Mouse (Mus musculus) heart, embryonic 10.5 days (tissue): ENCODE data around the gene Ncf1. TPM values are rescaled to one million over a fixed set of nuclear protein-coding genes. Genes with fewer than 3 reads are reported as not detected.

ENCODE experiments used
- DNase-seq: peaks from one replicate; pipeline ENCODE4 v3.0.0-alpha.2; 2017; ENCODE audit warnings: low spot score
- H3K27ac ChIP-seq: fragments of 300-500 bp; sonication (generic); 2 replicates; pipeline ENCODE4 v1.5.1; 2016; ENCODE audit warnings: mild to moderate bottlenecking
- H3K27me3 ChIP-seq: fragments of 300-500 bp; sonication (generic); 2 replicates; pipeline ENCODE4 v1.6.1; 2016; ENCODE audit warnings: mild to moderate bottlenecking; ENCODE audit not compliant: poor library complexity, insufficient read depth, severe bottlenecking
- H3K36me3 ChIP-seq: fragments of 300-500 bp; sonication (generic); 2 replicates; pipeline ENCODE4 v1.6.1; 2016; ENCODE audit warnings: mild to moderate bottlenecking, moderate library complexity
- H3K4me1 ChIP-seq: fragments of 300-500 bp; sonication (generic); 2 replicates; pipeline ENCODE4 v1.6.1; 2016; ENCODE audit warnings: mild to moderate bottlenecking
- H3K4me3 ChIP-seq: fragments of 300-500 bp; sonication (generic); 2 replicates; pipeline ENCODE4 v1.5.1; 2016; ENCODE audit warnings: mild to moderate bottlenecking, moderate library complexity
- H3K9me3 ChIP-seq: fragments of 300-500 bp; sonication (generic); 2 replicates; pipeline ENCODE4 v1.6.1; 2016; ENCODE audit warnings: mild to moderate bottlenecking, moderate library complexity
- WGBS: fragments of 180-500 bp; shearing (Covaris S2); methylation state at CpG from one replicate; pipeline ENCODE4 v1.1.7; 2016; 5-methylcytosine and 5-hydroxymethylcytosine counted together
- polyA plus RNA-seq: library from polyadenylated mRNA; unstranded; fragments of >200 nt; fragmentation: Nextera tagmentation; extraction: Ambion mirVana; gene quantifications from 2 replicates; pipeline ENCODE4 v1.2.1, GENCODE M21; 2016

Gene Ncf1
- polyA plus RNA-seq, 1 experiment from 2014 or later = 2.2 TPM

GRCm38 (mm10) chr5:134237508-134237907 lies 8.1 kb upstream of the Ncf1 start:
- peaks cover 75% of the 10 kb centered on the region for H3K36me3 ChIP-seq
- H3K4me3 ChIP-seq = no peak overlapping the region
- no peak for DNase-seq
- peaks cover 40% of the 10 kb centered on the region for H3K4me1 ChIP-seq
- H3K27me3 ChIP-seq = no peaks in the 10 kb centered on the region
- no peak overlapping the region for H3K27ac ChIP-seq
- WGBS = 90% methylated on average over 11 of the region's 11 CpGs
- no peaks in the 10 kb centered on the region for H3K9me3 ChIP-seq

- H3K36me3 ChIP-seq = peaks cover 68% of the 10 kb centered on the region
Measured at GRCm38 (mm10) chr5:134236796-134237195, 7.4 kb upstream of the Ncf1 start.

GRCm38 (mm10) chr5:134236241-134236640 lies 6.8 kb upstream of the Ncf1 start:
- DNase-seq = no peak
- Histone ChIP-seq H3K9me3 (no peaks in the 10 kb centered on the region), H3K4me3 (no peak overlapping the region), H3K27ac (no peak overlapping the region), H3K36me3 (peaks cover 62% of the 10 kb centered on the region), H3K27me3 (no peaks in the 10 kb centered on the region), H3K4me1 (peaks cover 46% of the 10 kb centered on the region)
- WGBS = 89% methylated on average over 3 of the region's 3 CpGs

More at GRCm38 (mm10) chr5:134236796-134237195, 7.4 kb upstream of the Ncf1 start:
- no peak overlapping the region for H3K4me3 ChIP-seq
- no peak for DNase-seq
- H3K9me3 ChIP-seq = no peaks in the 10 kb centered on the region
- H3K4me1 ChIP-seq = peaks cover 46% of the 10 kb centered on the region
- no peaks in the 10 kb centered on the region for H3K27me3 ChIP-seq
- H3K27ac ChIP-seq = no peak overlapping the region
- WGBS = 89% methylated on average over 6 of the region's 6 CpGs

GRCm38 (mm10) chr5:134235111-134235510 lies 5.7 kb upstream of the Ncf1 start:
- Histone ChIP-seq H3K9me3 (no peaks in the 10 kb centered on the region), H3K27me3 (no peaks in the 10 kb centered on the region), H3K36me3 (peaks cover 51% of the 10 kb centered on the region), H3K4me1 (peaks cover 46% of the 10 kb centered on the region), H3K27ac (peak overlapping the region; percentile 74), H3K4me3 (no peak overlapping the region)
- whole genome bisulfite sequencing = 41% methylated on average over 6 of the region's 6 CpGs
- no peak for DNase-seq

- no peak for DNase-seq
- peak overlapping the region; percentile 74 for H3K27ac ChIP-seq
- H3K36me3 ChIP-seq = peaks cover 42% of the 10 kb centered on the region
- H3K9me3 ChIP-seq = no peaks in the 10 kb centered on the region
- no peaks in the 10 kb centered on the region for H3K27me3 ChIP-seq
- peaks cover 46% of the 10 kb centered on the region for H3K4me1 ChIP-seq
- H3K4me3 ChIP-seq = no peak overlapping the region
- 56% methylated on average over 2 of the region's 2 CpGs for WGBS
Measured at GRCm38 (mm10) chr5:134234205-134234604, 4.8 kb upstream of the Ncf1 start.

- 67% methylated on average over 7 of the region's 7 CpGs for WGBS
- Histone ChIP-seq H3K9me3 (no peaks in the 10 kb centered on the region), H3K36me3 (peaks cover 33% of the 10 kb centered on the region), H3K4me3 (no peak overlapping the region), H3K27me3 (no peaks in the 10 kb centered on the region), H3K4me1 (peaks cover 53% of the 10 kb centered on the region), H3K27ac (no peak overlapping the region)
- DNase-seq = no peak
Measured at GRCm38 (mm10) chr5:134233244-134233651, 3.8 kb upstream of the Ncf1 start.

GRCm38 (mm10) chr5:134232568-134232967 lies 3.1 kb upstream of the Ncf1 start:
- Histone ChIP-seq H3K27me3 (no peaks in the 10 kb centered on the region), H3K9me3 (no peaks in the 10 kb centered on the region), H3K4me3 (no peak overlapping the region), H3K27ac (peak overlapping the region; percentile 47; the same call in 1 of the 2 replicates), H3K4me1 (peaks cover 59% of the 10 kb centered on the region), H3K36me3 (peaks cover 26% of the 10 kb centered on the region)
- WGBS = 44% methylated on average over 7 of the region's 7 CpGs
- DNase-seq = no peak

GRCm38 (mm10) chr5:134232111-134232510 lies 2.7 kb upstream of the Ncf1 start:
- no peak overlapping the region for H3K4me3 ChIP-seq
- H3K36me3 ChIP-seq = peaks cover 21% of the 10 kb centered on the region
- peak overlapping the region; percentile 47; the same call in 1 of the 2 replicates for H3K27ac ChIP-seq
- no peaks in the 10 kb centered on the region for H3K9me3 ChIP-seq
- DNase-seq = no peak
- 46% methylated on average over 6 of the region's 6 CpGs for WGBS
- no peaks in the 10 kb centered on the region for H3K27me3 ChIP-seq
- H3K4me1 ChIP-seq = peaks cover 63% of the 10 kb centered on the region

- 69% methylated on average over 5 of the region's 5 CpGs for WGBS
- Histone ChIP-seq H3K4me3 (no peak overlapping the region), H3K36me3 (peaks cover 14% of the 10 kb centered on the region), H3K9me3 (no peaks in the 10 kb centered on the region), H3K27ac (no peak overlapping the region), H3K27me3 (no peaks in the 10 kb centered on the region), H3K4me1 (peaks cover 68% of the 10 kb centered on the region)
- DNase-seq = no peak
Measured at GRCm38 (mm10) chr5:134231376-134231775, 2.0 kb upstream of the Ncf1 start.

GRCm38 (mm10) chr5:134228249-134228638 lies 1.2 kb downstream of the Ncf1 start:
- Histone ChIP-seq H3K4me3 (no peak overlapping the region), H3K4me1 (peaks cover 50% of the 10 kb centered on the region), H3K9me3 (no peaks in the 10 kb centered on the region), H3K27me3 (peaks cover under 1% of the 10 kb centered on the region; the same call in 1 of the 2 replicates), H3K27ac (peak overlapping the region; percentile 72; the same call in 1 of the 2 replicates), H3K36me3 (no peaks in the 10 kb centered on the region)
- WGBS = 55% methylated on average over 6 of the region's 6 CpGs
- no peak for DNase-seq

- H3K36me3 ChIP-seq = no peaks in the 10 kb centered on the region
- peaks cover 6% of the 10 kb centered on the region for H3K27me3 ChIP-seq
- H3K4me3 ChIP-seq = no peak overlapping the region
- peak overlapping the region; percentile 72 for H3K27ac ChIP-seq
- H3K9me3 ChIP-seq = no peaks in the 10 kb centered on the region
- DNase-seq = no peak
- peaks cover 44% of the 10 kb centered on the region for H3K4me1 ChIP-seq
- WGBS = 39% methylated on average over 11 of the region's 11 CpGs
Measured at GRCm38 (mm10) chr5:134227574-134228248, 1.7 kb downstream of the Ncf1 start.

GRCm38 (mm10) chr5:134226946-134227345 lies 2.5 kb downstream of the Ncf1 start:
- no peak overlapping the region for H3K4me3 ChIP-seq
- H3K4me1 ChIP-seq = peaks cover 43% of the 10 kb centered on the region
- H3K27me3 ChIP-seq = peaks cover 14% of the 10 kb centered on the region
- no peaks in the 10 kb centered on the region for H3K9me3 ChIP-seq
- no peak for DNase-seq
- 61% methylated on average over 12 of the region's 12 CpGs for WGBS
- H3K27ac ChIP-seq = peak overlapping the region; percentile 63
- no peaks in the 10 kb centered on the region for H3K36me3 ChIP-seq

- peaks cover 50% of the 10 kb centered on the region for H3K4me1 ChIP-seq
- H3K36me3 ChIP-seq = no peaks in the 10 kb centered on the region
- peaks cover 30% of the 10 kb centered on the region for H3K27me3 ChIP-seq
- DNase-seq = no peak
- H3K27ac ChIP-seq = no peak overlapping the region
- no peaks in the 10 kb centered on the region for H3K9me3 ChIP-seq
- no peak overlapping the region for H3K4me3 ChIP-seq
- WGBS = 73% methylated on average over 30 of the region's 30 CpGs
Measured at GRCm38 (mm10) chr5:134225110-134225901, 4.1 kb downstream of the Ncf1 start.
